Mouse (Mus musculus): Measurements from ENCODE around the gene Id4. TPM values are rescaled to one million over a fixed set of nuclear protein-coding genes. Genes with fewer than 3 reads are reported as not detected.

The Id4 gene
- polyA plus RNA-seq, 1 experiment from 2014 or later: 4.8 TPM

DNA sequence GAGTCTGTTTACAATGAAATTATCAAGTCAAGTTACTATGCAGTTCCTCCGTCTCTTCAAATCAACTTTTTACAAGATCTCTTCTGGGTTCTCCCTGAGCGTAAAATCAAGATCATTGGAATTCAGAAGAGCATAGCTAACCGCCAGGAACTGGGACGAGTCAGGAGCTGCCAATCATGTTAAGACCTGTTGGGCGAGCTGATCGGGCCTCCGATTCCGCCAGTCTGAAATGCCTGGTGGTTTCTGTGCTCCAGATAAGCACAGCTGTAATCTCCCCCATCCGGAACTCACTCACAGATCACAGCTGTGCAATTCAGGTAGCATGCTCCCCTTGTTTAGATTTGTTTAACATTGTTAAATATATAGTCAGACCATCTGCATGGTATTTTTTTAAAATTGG, 23.4 kb downstream of the Id4 start:
- no peak overlapping the region for H3K9ac ChIP-seq (ENCODE audit: low read length)
- WGBS: 73% methylated on average over 9 of the region's 9 CpGs
- no peaks in the 10 kb centered on the region for H3K4me1 ChIP-seq (ENCODE audit: control insufficient read depth, insufficient read depth, low read length)
- no peak overlapping the region for H3K27ac ChIP-seq (ENCODE audit: low read length)
- H3K9me3 ChIP-seq (replicated peaks; ENCODE audit: control insufficient read depth, low read length): no peaks in the 10 kb centered on the region
- no peaks in the 10 kb centered on the region for H3K36me3 ChIP-seq (ENCODE audit: control insufficient read depth, insufficient read depth, low read length)
- H3K27me3 ChIP-seq (ENCODE audit: control insufficient read depth, insufficient read depth, low read length): no peaks in the 10 kb centered on the region
- H3K4me2 ChIP-seq (ENCODE audit: low read depth, low read length): no peak overlapping the region
- ATAC-seq (ENCODE audit: insufficient read depth, low FRiP score): no peak
- no peak overlapping the region for H3K4me3 ChIP-seq (replicated peaks; ENCODE audit: low read length)

DNA sequence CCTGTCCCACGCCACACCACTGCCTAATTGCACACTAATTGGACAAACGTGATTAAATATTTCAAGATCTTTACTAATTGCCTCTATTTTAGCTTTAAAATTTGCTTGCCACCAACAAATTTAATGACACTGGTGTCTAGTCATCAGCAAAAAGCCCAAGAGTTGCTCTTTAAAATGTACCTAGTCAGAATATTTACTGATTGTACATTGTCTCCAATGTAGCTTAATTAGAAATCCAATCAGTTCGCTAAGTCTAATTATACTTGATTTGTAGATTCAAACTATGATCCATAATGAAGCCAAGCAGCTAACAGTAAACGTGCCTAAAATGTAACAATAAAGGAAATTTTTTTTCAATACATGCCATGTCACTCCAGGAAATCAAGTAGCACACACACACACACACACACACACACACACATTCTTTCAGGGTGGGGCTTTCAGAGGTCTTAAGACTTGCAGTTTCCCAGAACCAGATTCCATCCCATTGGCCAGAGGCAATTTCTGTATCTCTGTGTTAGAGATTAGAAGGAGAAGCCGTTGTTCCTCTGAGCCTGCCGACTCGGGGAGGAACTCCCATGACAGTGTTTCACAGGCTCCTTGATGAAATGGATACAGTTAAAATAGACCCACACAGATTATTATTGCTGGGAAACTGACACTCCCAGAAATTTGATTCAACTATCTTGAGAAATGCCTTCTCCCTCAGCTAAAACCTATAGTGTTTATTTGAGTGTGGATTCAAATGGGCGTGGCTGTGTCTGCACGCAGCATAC, 24.1 kb downstream of the Id4 start:
- no peaks in the 10 kb centered on the region for H3K4me1 ChIP-seq (ENCODE audit: control insufficient read depth, insufficient read depth, low read length)
- no peaks in the 10 kb centered on the region for H3K27me3 ChIP-seq (ENCODE audit: control insufficient read depth, insufficient read depth, low read length)
- H3K4me3 ChIP-seq (replicated peaks; ENCODE audit: low read length): no peak overlapping the region
- H3K27ac ChIP-seq (ENCODE audit: low read length): no peak overlapping the region
- ATAC-seq (ENCODE audit: insufficient read depth, low FRiP score): no peak
- no peak overlapping the region for H3K4me2 ChIP-seq (ENCODE audit: low read depth, low read length)
- 62% methylated on average over 9 of the region's 9 CpGs for WGBS
- H3K9me3 ChIP-seq (replicated peaks; ENCODE audit: control insufficient read depth, low read length): no peaks in the 10 kb centered on the region
- no peak overlapping the region for H3K9ac ChIP-seq (ENCODE audit: low read length)
- H3K36me3 ChIP-seq (ENCODE audit: control insufficient read depth, insufficient read depth, low read length): no peaks in the 10 kb centered on the region

DNA sequence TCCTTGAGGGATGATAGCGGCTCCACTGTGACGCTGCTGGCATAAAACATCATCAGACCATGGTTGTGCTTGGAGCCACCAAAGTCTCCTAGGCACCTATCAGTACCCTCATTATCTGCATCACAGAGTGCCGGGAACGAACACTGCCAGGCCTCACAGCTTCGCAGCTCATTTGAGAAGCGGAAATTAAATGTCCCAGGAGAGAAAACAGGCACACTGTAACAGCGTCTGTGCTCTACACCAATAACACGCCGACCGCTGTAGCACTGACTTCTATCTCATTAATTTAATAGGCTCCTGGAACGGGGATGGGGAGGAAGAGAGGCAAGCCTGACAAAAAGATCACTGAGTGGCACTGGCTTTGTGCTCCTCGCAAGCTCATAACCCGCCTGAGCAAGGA, 29.4 kb downstream of the Id4 start:
- ATAC-seq (ENCODE audit: insufficient read depth, low FRiP score): no peak
- Histone ChIP-seq H3K4me3 (replicated peaks; ENCODE audit: low read length) (no peak overlapping the region), H3K27ac (ENCODE audit: low read length) (no peak overlapping the region), H3K27me3 (ENCODE audit: control insufficient read depth, insufficient read depth, low read length) (no peaks in the 10 kb centered on the region), H3K4me2 (ENCODE audit: low read depth, low read length) (no peak overlapping the region), H3K36me3 (ENCODE audit: control insufficient read depth, insufficient read depth, low read length) (no peaks in the 10 kb centered on the region), H3K4me1 (ENCODE audit: control insufficient read depth, insufficient read depth, low read length) (no peaks in the 10 kb centered on the region), H3K9ac (ENCODE audit: low read length) (no peak overlapping the region), H3K9me3 (replicated peaks; ENCODE audit: control insufficient read depth, low read length) (no peaks in the 10 kb centered on the region)
- 64% methylated on average over 13 of the region's 13 CpGs for WGBS

DNA sequence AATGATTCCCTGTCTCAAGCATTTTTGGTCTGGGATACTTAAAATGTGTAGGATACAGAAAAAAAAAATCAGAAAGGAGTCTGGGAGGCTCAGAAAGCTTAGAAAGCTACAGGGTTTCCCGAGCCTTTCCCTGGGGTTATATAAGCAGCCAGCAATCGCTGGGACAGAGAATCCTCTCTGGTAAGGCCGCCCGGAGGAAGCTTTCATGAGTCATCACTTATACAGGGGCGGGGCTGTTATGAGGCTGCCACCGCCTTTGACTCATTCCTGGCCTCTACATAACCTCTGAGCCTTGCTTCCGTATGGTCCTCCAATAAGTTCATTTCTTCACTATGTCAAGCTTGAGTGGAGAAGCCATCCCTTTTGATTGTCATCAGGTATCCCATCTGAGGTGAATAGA, 53.5 kb downstream of the Id4 start:
- H3K4me3 ChIP-seq (replicated peaks; ENCODE audit: low read length): no peak overlapping the region
- no peaks in the 10 kb centered on the region for H3K9me3 ChIP-seq (replicated peaks; ENCODE audit: control insufficient read depth, low read length)
- no peak overlapping the region for H3K9ac ChIP-seq (ENCODE audit: low read length)
- no peak overlapping the region for H3K4me2 ChIP-seq (ENCODE audit: low read depth, low read length)
- H3K27ac ChIP-seq (ENCODE audit: low read length): no peak overlapping the region
- no peaks in the 10 kb centered on the region for H3K36me3 ChIP-seq (ENCODE audit: control insufficient read depth, insufficient read depth, low read length)
- no peaks in the 10 kb centered on the region for H3K27me3 ChIP-seq (ENCODE audit: control insufficient read depth, insufficient read depth, low read length)
- ATAC-seq (ENCODE audit: insufficient read depth, low FRiP score): peak; percentile 66
- 46% methylated on average over 7 of the region's 7 CpGs for WGBS
- H3K4me1 ChIP-seq (ENCODE audit: control insufficient read depth, insufficient read depth, low read length): no peaks in the 10 kb centered on the region
